Mouse (Mus musculus) neural tube, embryonic 13.5 days (tissue): ENCODE data around the gene Hspg2. TPM values are rescaled to one million over a fixed set of nuclear protein-coding genes. Genes with fewer than 3 reads are reported as not detected.

Experiments
- ATAC-seq: fragments of 200-750 bp; cut with Nextera tagmentation; 2 replicates; pipeline ENCODE4 v1.8.0; 2017; ENCODE audit warnings: low read depth, mild to moderate bottlenecking, moderate TSS enrichment, moderate library complexity
- H3K27ac ChIP-seq: fragments of 300-500 bp; sonication (generic); replicated peaks from 2 replicates; pipeline ENCODE4 v1.5.1; 2015; ENCODE audit warnings: moderate library complexity, mild to moderate bottlenecking, inconsistent platforms
- H3K27me3 ChIP-seq: fragments of 300-500 bp; sonication (generic); 2 replicates; pipeline ENCODE4 v1.6.1; 2015; ENCODE audit warnings: mild to moderate bottlenecking, inconsistent platforms
- H3K36me3 ChIP-seq: fragments of 300-500 bp; sonication (generic); 2 replicates; pipeline ENCODE4 v1.6.1; 2015; ENCODE audit warnings: mild to moderate bottlenecking, inconsistent platforms
- H3K4me1 ChIP-seq: fragments of 300-500 bp; sonication (generic); replicated peaks from 2 replicates; pipeline ENCODE4 v1.6.1; 2015; ENCODE audit warnings: inconsistent platforms
- H3K4me2 ChIP-seq: fragments of 300-500 bp; sonication (generic); 2 replicates; pipeline ENCODE4 v1.6.1; 2015; ENCODE audit warnings: inconsistent platforms, mild to moderate bottlenecking, moderate library complexity
- H3K4me3 ChIP-seq: fragments of 300-500 bp; sonication (generic); 2 replicates; pipeline ENCODE4 v1.5.1; 2015; ENCODE audit warnings: mild to moderate bottlenecking, inconsistent platforms
- H3K9ac ChIP-seq: fragments of 300-500 bp; sonication (generic); 2 replicates; pipeline ENCODE4 v1.6.1; 2015; ENCODE audit warnings: moderate library complexity, mild to moderate bottlenecking, inconsistent platforms
- H3K9me3 ChIP-seq: fragments of 300-500 bp; sonication (generic); 2 replicates; pipeline ENCODE4 v1.6.1; 2016; ENCODE audit warnings: inconsistent platforms
- WGBS: fragments of 180-500 bp; shearing (Covaris S2); methylation state at CpG from one replicate; pipeline ENCODE4 v1.1.7; 2015; 5-methylcytosine and 5-hydroxymethylcytosine counted together
- polyA plus RNA-seq: library from polyadenylated mRNA; unstranded; fragments of >200 nt; fragmentation: Nextera tagmentation; extraction: Ambion mirVana; gene quantifications from 2 replicates; pipeline ENCODE4 v1.2.1, GENCODE M21; 2015

Gene Hspg2
- polyA plus RNA-seq, 1 experiment from 2014 or later: 8.6 TPM

GRCm38 (mm10) chr4:137465125-137465787 is 3.3 kb upstream of the Hspg2 start:
- no peak overlapping the region for H3K4me3 ChIP-seq

GRCm38 (mm10) chr4:137466991-137467390 is 1.6 kb upstream of the Hspg2 start:
- no peaks in the 10 kb centered on the region; the same call in 1 of the 2 replicates for H3K27me3 ChIP-seq
- H3K4me2 ChIP-seq: no peak overlapping the region
- H3K4me3 ChIP-seq: no peak overlapping the region
- H3K4me1 ChIP-seq: peaks cover 45% of the 10 kb centered on the region
- no peaks in the 10 kb centered on the region for H3K9me3 ChIP-seq
- WGBS: 84% methylated on average over 4 of the region's 4 CpGs
- no peak overlapping the region for H3K9ac ChIP-seq
- ATAC-seq: no peak
- no peak overlapping the region for H3K27ac ChIP-seq
- H3K36me3 ChIP-seq: no peaks in the 10 kb centered on the region

More at GRCm38 (mm10) chr4:137465125-137465787, 3.3 kb upstream of the Hspg2 start:
- no peak for ATAC-seq
- no peak overlapping the region for H3K4me2 ChIP-seq
- H3K9ac ChIP-seq: no peak overlapping the region
- peaks cover 32% of the 10 kb centered on the region for H3K4me1 ChIP-seq
- H3K9me3 ChIP-seq: no peaks in the 10 kb centered on the region
- H3K36me3 ChIP-seq: no peaks in the 10 kb centered on the region
- H3K27ac ChIP-seq: no peak overlapping the region
- H3K27me3 ChIP-seq: no peaks in the 10 kb centered on the region; the same call in 1 of the 2 replicates
- WGBS: 67% methylated on average over 13 of the region's 13 CpGs

GRCm38 (mm10) chr4:137467525-137467924 is 1.0 kb upstream of the Hspg2 start:
- Histone ChIP-seq H3K4me2 (no peak overlapping the region), H3K9ac (no peak overlapping the region), H3K27me3 (no peaks in the 10 kb centered on the region; the same call in 1 of the 2 replicates), H3K36me3 (no peaks in the 10 kb centered on the region), H3K4me3 (no peak overlapping the region), H3K4me1 (peaks cover 45% of the 10 kb centered on the region), H3K9me3 (no peaks in the 10 kb centered on the region), H3K27ac (no peak overlapping the region)
- ATAC-seq: no peak
- 90% methylated on average over 2 of the region's 2 CpGs for WGBS

- 4% methylated on average over 20 of the region's 20 CpGs for WGBS
- Histone ChIP-seq H3K27ac (peak overlapping the region; percentile 71), H3K9ac (peak overlapping the region; percentile 70), H3K27me3 (no peaks in the 10 kb centered on the region; the same call in 1 of the 2 replicates), H3K4me2 (peak overlapping the region; percentile 93), H3K9me3 (no peaks in the 10 kb centered on the region), H3K4me1 (peaks cover 57% of the 10 kb centered on the region), H3K4me3 (peak overlapping the region; percentile 57), H3K36me3 (no peaks in the 10 kb centered on the region)
- ATAC-seq: peak; percentile 24; the same call in 1 of the 2 replicates
Observed at GRCm38 (mm10) chr4:137469081-137469844, 694 bp downstream of the Hspg2 start.

GRCm38 (mm10) chr4:137469845-137470692 is 1.5 kb downstream of the Hspg2 start:
- Histone ChIP-seq H3K9me3 (no peaks in the 10 kb centered on the region), H3K4me3 (peak overlapping the region; percentile 57), H3K4me1 (peaks cover 53% of the 10 kb centered on the region), H3K27me3 (no peaks in the 10 kb centered on the region; the same call in 1 of the 2 replicates), H3K36me3 (no peaks in the 10 kb centered on the region), H3K4me2 (peak overlapping the region; percentile 93), H3K27ac (0 out of 2 replicates have a peak overlapping the region, but pooled peaks have one; percentile 18), H3K9ac (peak overlapping the region; percentile 70; the same call in 1 of the 2 replicates)
- no peak for ATAC-seq
- 30% methylated on average over 15 of the region's 15 CpGs for WGBS

- Histone ChIP-seq H3K27ac (0 out of 2 replicates have a peak overlapping the region, but pooled peaks have one; percentile 18), H3K9ac (peak overlapping the region; percentile 17; the same call in 1 of the 2 replicates), H3K4me1 (peaks cover 52% of the 10 kb centered on the region), H3K27me3 (no peaks in the 10 kb centered on the region; the same call in 1 of the 2 replicates), H3K4me3 (peak overlapping the region; percentile 57), H3K4me2 (peak overlapping the region; percentile 93), H3K9me3 (no peaks in the 10 kb centered on the region), H3K36me3 (no peaks in the 10 kb centered on the region)
- WGBS: 72% methylated on average over 9 of the region's 9 CpGs
- ATAC-seq: no peak
Observed at GRCm38 (mm10) chr4:137470701-137471317, 2.2 kb downstream of the Hspg2 start.

GRCm38 (mm10) chr4:137471326-137471725 is 2.8 kb downstream of the Hspg2 start:
- WGBS: 69% methylated on average over 8 of the region's 8 CpGs
- Histone ChIP-seq H3K9me3 (no peaks in the 10 kb centered on the region), H3K9ac (peak overlapping the region; percentile 17; the same call in 1 of the 2 replicates), H3K27ac (no peak overlapping the region; the same call in 1 of the 2 replicates), H3K4me2 (peak overlapping the region; percentile 93; the same call in 1 of the 2 replicates), H3K4me1 (peaks cover 57% of the 10 kb centered on the region), H3K27me3 (no peaks in the 10 kb centered on the region; the same call in 1 of the 2 replicates), H3K4me3 (no peak overlapping the region), H3K36me3 (no peaks in the 10 kb centered on the region)
- ATAC-seq: no peak

- ATAC-seq: no peak
- Histone ChIP-seq H3K9ac (no peak overlapping the region), H3K4me1 (peaks cover 68% of the 10 kb centered on the region), H3K27ac (no peak overlapping the region), H3K27me3 (no peaks in the 10 kb centered on the region; the same call in 1 of the 2 replicates), H3K4me2 (no peak overlapping the region), H3K36me3 (no peaks in the 10 kb centered on the region), H3K4me3 (no peak overlapping the region), H3K9me3 (no peaks in the 10 kb centered on the region)
- 87% methylated on average over 8 of the region's 8 CpGs for whole genome bisulfite sequencing
Observed at GRCm38 (mm10) chr4:137473240-137473639, 4.7 kb downstream of the Hspg2 start.

- 73% methylated on average over 18 of the region's 18 CpGs for WGBS
Observed at GRCm38 (mm10) chr4:137473701-137474388, 5.3 kb downstream of the Hspg2 start.

GRCm38 (mm10) chr4:137474694-137475093 is 6.1 kb downstream of the Hspg2 start:
- H3K27me3 ChIP-seq: peaks cover 5% of the 10 kb centered on the region

More at GRCm38 (mm10) chr4:137473701-137474388, 5.3 kb downstream of the Hspg2 start:
- Histone ChIP-seq H3K9ac (no peak overlapping the region), H3K36me3 (no peaks in the 10 kb centered on the region), H3K9me3 (no peaks in the 10 kb centered on the region), H3K27ac (no peak overlapping the region), H3K4me2 (no peak overlapping the region), H3K4me1 (peaks cover 70% of the 10 kb centered on the region), H3K27me3 (no peaks in the 10 kb centered on the region; the same call in 1 of the 2 replicates), H3K4me3 (no peak overlapping the region)
- no peak for ATAC-seq

More at GRCm38 (mm10) chr4:137474694-137475093, 6.1 kb downstream of the Hspg2 start:
- Histone ChIP-seq H3K36me3 (no peaks in the 10 kb centered on the region), H3K27ac (no peak overlapping the region), H3K4me2 (no peak overlapping the region), H3K9ac (no peak overlapping the region), H3K4me3 (no peak overlapping the region), H3K4me1 (peaks cover 70% of the 10 kb centered on the region), H3K9me3 (no peaks in the 10 kb centered on the region)
- no peak for ATAC-seq
- 92% methylated on average over 7 of the region's 7 CpGs for WGBS
